16 mouse cellular contexts compared by ENCODE assay signal in the genomic region with DNA sequence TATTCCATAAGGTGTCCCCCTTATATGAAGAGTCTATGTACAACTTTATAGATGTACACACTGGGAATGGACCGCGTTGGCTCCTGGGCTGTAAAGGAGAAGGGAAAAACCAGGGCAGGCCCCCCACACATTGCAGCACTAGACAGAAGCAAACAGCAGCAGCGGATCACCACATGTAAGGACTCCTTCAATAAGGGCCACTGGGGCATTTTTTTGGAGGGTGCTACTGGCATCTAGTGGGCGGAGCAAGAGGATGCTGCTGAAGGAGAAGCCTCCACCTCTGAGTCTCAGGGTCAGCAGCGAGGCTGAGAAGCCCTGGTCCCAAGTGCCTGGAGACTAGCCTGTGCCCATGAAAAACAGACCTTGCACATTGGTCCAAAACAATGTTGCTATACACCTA. TPM values are rescaled to one million over a fixed set of nuclear protein-coding genes. Genes with fewer than 3 reads are reported as not detected.
A peak's percentile ranks its signal among the peaks of the same experiment; 100 is the strongest.
DNase-seq lines count a peak whose midpoint lies in the region; ATAC-seq and TF ChIP-seq lines count a peak whose summit lies in the region.
"Had no signal": no experiment of that assay in that cellular context is flagged by ENCODE, and none has a peak within 500 bp of the region (broad histone marks: within the 10 kb centered on the region; RNA-seq: fewer than 3 reads in every experiment).

No protein-coding gene starts in this region.

- no peak for DNase-seq in hindbrain, postnatal 0 days (ENCODE audit: low spot score)
- no peak for DNase-seq in neural tube, embryonic 10.5 days (ENCODE audit: extremely low spot score, low spot score)
- peak; percentile 34 for DNase-seq in induced T-regulatory cell, adult 2 months (ENCODE audit: low read depth)
- peak; percentile 18 for DNase-seq in splenic B cell, adult 2 months (ENCODE audit: low read depth, low spot score)
- no peak for DNase-seq in left cerebral cortex, postnatal 14 days (ENCODE audit: low spot score in 2 of 2)
- DNase-seq: cerebellum, adult 8-10 months; gastrocnemius, postnatal 36 days; heart, postnatal 10 days; kidney, adult 18-20 months had no signal

- 84% methylated on average over 5 of the region's 5 CpGs for WGBS in hindbrain, embryonic 16.5 days
- WGBS in hindbrain, postnatal 0 days = 89% methylated on average over 5 of the region's 5 CpGs
- WGBS in neural tube, embryonic 13.5 days = 87% methylated on average over 5 of the region's 5 CpGs

- no peak for TF ChIP-seq CTCF in hindbrain, postnatal 0 days (IDR thresholded peaks at IDR 0.05; ENCODE audit: low read depth)

- H3K36me3 ChIP-seq in hindbrain, embryonic 16.5 days (ENCODE audit: control insufficient read depth, insufficient read depth, low read length) = no peaks in the 10 kb centered on the region
- peaks cover 9% of the 10 kb centered on the region; the same call in 1 of the 2 replicates for H3K36me3 ChIP-seq in hindbrain, postnatal 0 days (ENCODE audit: insufficient read depth, low read length)
- peaks cover 15% of the 10 kb centered on the region for H3K36me3 ChIP-seq in neural tube, embryonic 13.5 days
- H3K36me3 ChIP-seq in splenic B cell, adult 2 months (ENCODE audit: control insufficient read depth, insufficient read depth, low read length, poor library complexity, severe bottlenecking) = peaks cover 2% of the 10 kb centered on the region

- 0 out of 2 replicates have a peak overlapping the region, but pooled peaks have one; percentile 10 for H3K9ac ChIP-seq in hindbrain, embryonic 16.5 days (ENCODE audit: low read depth, low read length)
- H3K9ac ChIP-seq in hindbrain, postnatal 0 days (replicated peaks; ENCODE audit: low read length) = no peak overlapping the region
- H3K9ac ChIP-seq in neural tube, embryonic 13.5 days = 0 out of 2 replicates have a peak overlapping the region, but pooled peaks have one; percentile 59
- H3K9ac ChIP-seq: forebrain, embryonic 13.5 days; limb, embryonic 15.5 days had no signal

- intact Hi-C loops in left cerebral cortex, postnatal 14 days (cut with DNase I) = no loop called here

- no peak overlapping the region for H3K4me3 ChIP-seq in hindbrain, embryonic 16.5 days (ENCODE audit: low read length)
- H3K4me3 ChIP-seq in hindbrain, postnatal 0 days (ENCODE audit: low read length) = no peak overlapping the region
- H3K4me3 ChIP-seq in neural tube, embryonic 13.5 days = no peak overlapping the region
- H3K4me3 ChIP-seq: forebrain, embryonic 13.5 days; limb, embryonic 15.5 days had no signal

- no peak overlapping the region for H3K27ac ChIP-seq in hindbrain, embryonic 16.5 days (ENCODE audit: low read depth, low read length)
- H3K27ac ChIP-seq in hindbrain, postnatal 0 days = no peak overlapping the region
- H3K27ac ChIP-seq in neural tube, embryonic 13.5 days (replicated peaks) = no peak overlapping the region
- H3K27ac ChIP-seq: forebrain, embryonic 13.5 days; limb, embryonic 15.5 days had no signal

- ATAC-seq in hindbrain, embryonic 16.5 days = no peak
- ATAC-seq in hindbrain, postnatal 0 days = no peak
- ATAC-seq in neural tube, embryonic 13.5 days (ENCODE audit: low read depth) = no peak
- ATAC-seq: forebrain, embryonic 13.5 days had no signal

- peaks cover 23% of the 10 kb centered on the region for H3K4me1 ChIP-seq in hindbrain, embryonic 16.5 days (ENCODE audit: control insufficient read depth, insufficient read depth, low read depth, low read length)
- peaks cover 8% of the 10 kb centered on the region; the same call in 1 of the 2 replicates for H3K4me1 ChIP-seq in hindbrain, postnatal 0 days (ENCODE audit: insufficient read depth, low read length)
- H3K4me1 ChIP-seq in neural tube, embryonic 13.5 days (replicated peaks) = peaks cover 51% of the 10 kb centered on the region

- H3K27me3 ChIP-seq in hindbrain, embryonic 16.5 days (replicated peaks; ENCODE audit: control insufficient read depth, insufficient read depth, low read length) = no peaks in the 10 kb centered on the region
- no peaks in the 10 kb centered on the region for H3K27me3 ChIP-seq in hindbrain, postnatal 0 days (ENCODE audit: insufficient read depth, low read length)
- no peaks in the 10 kb centered on the region for H3K27me3 ChIP-seq in neural tube, embryonic 13.5 days
- H3K27me3 ChIP-seq in splenic B cell, adult 2 months (ENCODE audit: control insufficient read depth, insufficient read depth, low read length, poor library complexity, severe bottlenecking) = no peaks in the 10 kb centered on the region
- H3K27me3 ChIP-seq: forebrain, embryonic 13.5 days; limb, embryonic 15.5 days had no signal

- H3K9me3 ChIP-seq in hindbrain, embryonic 16.5 days (ENCODE audit: control insufficient read depth, low read length) = no peaks in the 10 kb centered on the region
- no peaks in the 10 kb centered on the region for H3K9me3 ChIP-seq in hindbrain, postnatal 0 days (ENCODE audit: low read length)
- H3K9me3 ChIP-seq in neural tube, embryonic 13.5 days = no peaks in the 10 kb centered on the region
- H3K9me3 ChIP-seq: forebrain, embryonic 13.5 days; limb, embryonic 15.5 days had no signal

- H3K4me2 ChIP-seq in hindbrain, embryonic 16.5 days (ENCODE audit: low read length) = no peak overlapping the region
- no peak overlapping the region for H3K4me2 ChIP-seq in hindbrain, postnatal 0 days (ENCODE audit: low read depth, low read length)
- H3K4me2 ChIP-seq in neural tube, embryonic 13.5 days = no peak overlapping the region

RNA-seq across cellular contexts. Expression of a gene that starts 3.1 kb away (rescaled TPM):
- 9.6 and 13.2 TPM in 2 replicates for polyA plus RNA-seq in hindbrain, embryonic 16.5 days (2015; fragmentation: Nextera tagmentation; extraction: Ambion mirVana)
- total RNA-seq in hindbrain, postnatal 0 days (2014; rRNA removed) = 12.4 and 14.5 TPM in 2 replicates
- 9.7 and 11.6 TPM in 2 replicates for polyA plus RNA-seq in hindbrain, postnatal 0 days (2015; fragmentation: Nextera tagmentation; extraction: Ambion mirVana)
- 12.9 and 16.8 TPM in 2 replicates for polyA plus RNA-seq in neural tube, embryonic 13.5 days (2015; fragmentation: Nextera tagmentation; extraction: Ambion mirVana)
- 10 to 100 TPM; 19.7 to 21.4 TPM for total RNA-seq in left cerebral cortex, postnatal 14 days (2021)

RNA-seq across cellular contexts. Expression of a gene that starts 12.9 kb away (rescaled TPM):
- not detected in 2 replicates for polyA plus RNA-seq in hindbrain, embryonic 16.5 days (2015; fragmentation: Nextera tagmentation; extraction: Ambion mirVana)
- 0.84 TPM in 1 of 2 replicates, not detected in the other for total RNA-seq in hindbrain, postnatal 0 days (2014; rRNA removed)
- polyA plus RNA-seq in hindbrain, postnatal 0 days (2015; fragmentation: Nextera tagmentation; extraction: Ambion mirVana) = 0.14 TPM in 1 of 2 replicates, not detected in the other
- not detected in 2 replicates for polyA plus RNA-seq in neural tube, embryonic 13.5 days (2015; fragmentation: Nextera tagmentation; extraction: Ambion mirVana)
- not detected for total RNA-seq in left cerebral cortex, postnatal 14 days (2021)
- total RNA-seq: gastrocnemius, postnatal 36 days; heart, postnatal 10 days; layer of hippocampus, postnatal 10 days; neutrophil, adult 5-6 weeks had no signal
- polyA plus RNA-seq: forebrain, embryonic 13.5 days; limb, embryonic 15.5 days; urinary bladder, adult 2 months had no signal

Comparison
In these comparisons a context has a peak if more than half of its experiments do, and no peak if none do; other contexts are left out.
1. DNase-seq: peak in induced T-regulatory cell, adult 2 months (single experiment) and splenic B cell, adult 2 months (single experiment); none in hindbrain, postnatal 0 days (single experiment), neural tube, embryonic 10.5 days (single experiment) and left cerebral cortex, postnatal 14 days (0 of 2).